Mouse (Mus musculus) embryo, embryonic 11.5 days (tissue): ENCODE data around the gene Naxd.
A peak's percentile ranks its signal among the peaks of the same experiment; 100 is the strongest.
"Not testable (repeated sequence)": the region's sequence is repeated elsewhere in the genome, so short reads cannot be mapped to it uniquely, and the experiment has no call there.

Experiments
- DNase-seq: peaks from one replicate; pipeline ENCODE4 v3.0.0-alpha.2; 2012; ENCODE audit warnings: low read depth, low spot score

Gene Naxd

GRCm38 (mm10) chr8:11513247-11513646 lies 15.9 kb downstream of the Naxd start:
- DNase-seq = no peak

DNA sequence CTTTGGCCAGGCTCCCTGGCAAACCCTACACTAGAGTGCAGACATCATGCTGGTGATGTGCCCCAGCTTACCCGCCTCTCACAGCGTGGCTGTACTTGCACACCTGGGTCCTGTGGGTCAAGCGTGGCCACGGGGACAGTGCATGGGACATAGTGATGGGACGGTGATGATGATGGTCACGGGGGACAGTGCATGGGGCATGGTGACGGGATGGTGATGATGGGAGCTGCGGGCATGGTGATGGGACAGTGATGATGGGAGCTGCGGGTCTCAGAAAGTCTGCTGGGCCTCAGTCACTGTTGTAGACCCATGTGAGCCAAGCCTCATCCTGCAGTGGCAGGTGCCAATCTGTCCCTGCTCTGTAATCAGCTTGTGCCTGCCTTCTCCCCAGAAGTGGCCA lies 19.0 kb downstream of the Naxd start:
- no peak for DNase-seq

DNA sequence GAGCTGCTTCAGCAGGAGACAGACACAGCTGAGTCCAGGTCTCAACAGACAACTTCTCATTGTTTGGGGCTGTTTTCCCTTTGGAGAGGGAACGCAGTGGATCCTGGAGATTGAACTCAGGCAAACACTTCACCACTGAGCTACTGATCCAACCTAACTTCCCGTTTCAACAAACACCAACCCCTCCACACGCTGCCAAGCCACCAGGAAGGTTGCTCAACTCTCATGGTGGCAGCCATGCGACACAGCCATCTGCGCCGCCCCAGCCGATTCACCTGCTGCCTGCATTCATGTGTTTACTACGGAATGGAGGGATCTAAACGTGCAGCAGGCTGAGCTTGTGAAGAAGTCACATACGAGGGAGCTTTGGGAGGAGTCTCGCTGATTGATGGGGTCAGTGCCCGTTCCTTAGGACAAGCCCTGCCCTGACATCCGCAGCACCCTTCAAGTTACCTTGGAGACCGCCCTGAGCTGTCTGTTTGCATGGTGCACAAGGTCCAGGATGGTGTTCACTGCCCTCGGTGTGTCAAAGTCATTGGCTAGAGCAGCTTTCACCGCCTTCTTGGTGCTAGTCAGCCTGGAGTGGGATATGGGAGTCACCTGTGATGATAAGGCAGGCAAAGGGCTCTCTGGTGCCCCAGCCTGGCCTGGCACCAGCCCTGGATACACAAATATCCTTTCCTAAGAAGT lies 20.2 kb downstream of the Naxd start:
- no peak for DNase-seq

DNA sequence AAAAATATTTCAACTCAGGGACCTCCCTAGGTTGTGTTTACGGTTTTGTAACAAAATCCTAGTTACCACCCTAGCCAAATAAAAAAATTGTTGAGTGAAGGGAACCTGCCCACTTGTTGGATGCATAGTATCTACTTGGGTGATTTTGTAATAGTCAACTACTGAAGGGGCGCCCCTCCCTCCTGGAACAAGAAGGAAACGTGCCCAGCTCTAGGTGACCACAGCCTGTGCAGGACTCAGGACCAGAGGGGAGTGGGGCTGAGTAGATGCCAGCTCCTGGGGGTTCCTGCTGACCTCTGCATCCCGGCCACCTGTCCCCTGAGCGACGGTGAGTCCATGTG lies 20.7 kb downstream of the Naxd start:
- no peak for DNase-seq

DNA sequence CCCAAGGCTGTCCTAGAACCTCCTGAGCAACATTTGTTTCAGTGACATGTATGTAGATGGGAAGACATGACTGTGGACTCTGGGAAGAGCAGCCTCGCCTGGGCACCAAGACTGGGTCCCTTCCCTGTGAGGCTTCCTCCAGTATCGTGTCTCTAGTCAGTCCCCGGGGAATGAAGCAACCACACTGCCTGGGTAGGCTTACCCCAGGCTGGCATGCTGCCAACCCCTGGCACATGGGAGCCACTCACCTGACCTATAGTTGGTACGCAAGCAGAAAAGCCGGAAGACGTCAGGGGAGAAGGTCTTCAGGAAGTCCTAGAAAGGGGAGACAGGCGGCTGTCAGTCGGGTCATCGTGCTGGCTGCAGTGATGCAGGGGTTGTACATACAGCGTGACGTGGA lies 21.4 kb downstream of the Naxd start:
- DNase-seq = no peak

- DNase-seq = no peak
These were observed 26.0 kb downstream of the Naxd start for GRCm38 (mm10) chr8:11523331-11523730.

- no peak for DNase-seq
These were observed 33.0 kb downstream of the Naxd start for GRCm38 (mm10) chr8:11530155-11530770.

DNA sequence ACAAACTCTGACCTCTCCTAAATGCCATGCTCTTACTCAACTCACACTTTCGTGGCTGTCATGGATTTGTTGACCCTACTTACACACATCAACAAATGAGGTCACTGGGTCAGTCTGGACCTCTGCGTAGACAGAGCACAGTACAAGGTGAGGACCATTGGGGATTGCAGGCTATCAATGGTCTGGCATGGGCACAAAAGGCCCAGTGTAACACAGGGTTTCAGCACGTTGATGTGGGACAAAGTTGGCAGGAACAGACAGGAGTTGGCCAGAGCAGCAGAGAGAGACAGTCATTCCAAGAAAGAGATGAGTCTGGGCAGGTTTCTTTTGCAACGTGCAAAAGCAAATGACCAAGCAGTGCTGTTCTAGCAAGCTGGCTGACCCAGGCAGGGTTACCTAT lies 33.5 kb downstream of the Naxd start:
- no peak for DNase-seq

DNA sequence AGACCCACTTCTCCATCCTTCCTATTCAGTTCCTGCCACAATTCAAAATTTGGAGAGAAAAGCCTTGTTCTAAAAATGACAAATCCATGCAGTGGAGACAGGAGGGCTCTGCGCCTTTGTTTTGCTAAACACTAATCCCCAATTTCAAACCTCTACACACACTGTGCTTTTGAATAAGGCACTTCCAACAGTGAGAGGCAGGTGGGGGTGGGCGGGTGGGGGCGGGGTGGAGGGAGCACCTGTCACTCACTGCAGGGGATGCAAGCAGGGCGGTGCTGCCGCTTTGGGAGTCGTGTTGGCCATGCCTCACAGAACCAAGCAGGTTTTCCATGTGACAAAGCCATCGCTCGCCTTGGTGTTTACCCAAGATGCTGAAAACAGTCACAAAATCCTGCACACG lies 37.2 kb downstream of the Naxd start:
- no peak for DNase-seq

- no peak for DNase-seq
These were observed 41.7 kb downstream of the Naxd start for GRCm38 (mm10) chr8:11539049-11539448.

DNA sequence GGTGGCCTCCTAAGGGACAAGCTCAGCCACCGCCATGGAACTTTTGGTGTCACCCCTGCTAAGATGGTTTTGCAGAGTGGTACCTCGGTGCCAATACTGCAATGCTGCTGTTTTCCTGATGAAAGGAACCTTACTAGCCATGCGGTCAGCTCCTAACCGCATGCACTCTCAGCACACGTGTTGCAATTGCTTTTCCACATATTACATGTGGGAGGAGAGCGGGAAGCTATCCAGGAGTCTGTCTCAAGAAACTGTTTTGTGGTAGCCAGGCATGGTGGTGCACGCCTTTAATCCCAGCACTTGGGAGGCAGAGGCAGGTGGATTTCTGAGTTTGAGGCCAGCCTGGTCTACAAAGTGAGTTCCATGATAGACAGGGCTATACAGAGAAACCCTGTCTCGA lies 42.9 kb downstream of the Naxd start:
- DNase-seq = no peak

DNA sequence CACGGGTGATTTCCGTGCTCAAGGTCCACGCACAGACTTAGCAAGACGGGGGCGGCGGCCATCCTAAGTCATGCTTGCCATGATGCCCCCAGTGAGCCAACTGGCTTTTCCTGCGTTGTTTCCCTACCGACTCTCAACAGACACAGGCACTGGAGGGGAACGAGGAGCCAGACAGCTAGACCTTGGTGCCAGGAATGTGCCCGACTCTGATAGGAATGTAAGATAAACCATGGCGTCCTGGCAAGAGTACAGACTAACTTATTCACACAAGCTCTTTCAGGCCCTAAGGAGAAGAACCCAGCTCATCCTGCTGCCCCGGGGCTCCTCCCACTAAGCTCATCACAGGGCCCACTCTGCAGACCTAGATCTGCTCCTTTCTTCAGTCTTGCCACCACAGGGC lies 44.7 kb downstream of the Naxd start:
- DNase-seq = no peak

DNA sequence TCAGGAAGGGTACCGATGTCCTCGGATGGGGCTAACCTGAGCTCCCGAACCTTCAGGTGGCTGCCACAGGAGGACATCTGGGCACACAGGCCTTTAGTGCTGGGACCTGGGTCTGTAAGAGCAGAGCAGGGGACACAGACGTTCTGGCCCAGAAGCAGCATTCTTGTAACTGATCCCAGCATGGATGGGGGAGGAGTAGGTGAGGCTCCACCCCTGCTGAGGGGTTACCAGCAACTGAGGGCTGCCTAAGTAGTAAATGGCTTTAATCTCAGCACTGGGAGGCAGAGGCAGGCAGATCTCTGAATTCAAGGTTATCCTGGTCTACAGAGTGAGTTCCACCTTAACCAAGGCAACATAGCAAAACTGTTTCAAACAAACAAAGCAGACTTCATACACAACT lies 45.6 kb downstream of the Naxd start:
- no peak for DNase-seq

DNA sequence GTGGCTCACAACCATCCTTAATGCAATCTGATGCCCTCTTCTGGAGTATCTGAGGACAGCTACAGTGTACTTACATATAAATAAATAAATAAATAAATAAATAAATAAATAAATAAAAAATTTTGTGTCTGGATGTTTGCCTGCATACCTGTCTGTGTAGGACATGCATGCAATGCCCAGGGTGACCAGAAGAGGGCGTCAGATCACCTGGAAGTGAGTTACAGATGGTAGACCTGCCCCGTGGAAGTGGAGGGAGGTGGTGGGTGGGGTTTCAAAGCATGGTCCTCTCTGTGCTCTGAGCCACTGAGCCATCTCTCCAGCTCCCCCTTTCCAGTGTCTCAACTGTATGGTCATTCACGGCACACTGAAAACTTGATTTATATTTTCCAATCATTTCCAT lies 47.1 kb downstream of the Naxd start:
- DNase-seq = no peak

DNA sequence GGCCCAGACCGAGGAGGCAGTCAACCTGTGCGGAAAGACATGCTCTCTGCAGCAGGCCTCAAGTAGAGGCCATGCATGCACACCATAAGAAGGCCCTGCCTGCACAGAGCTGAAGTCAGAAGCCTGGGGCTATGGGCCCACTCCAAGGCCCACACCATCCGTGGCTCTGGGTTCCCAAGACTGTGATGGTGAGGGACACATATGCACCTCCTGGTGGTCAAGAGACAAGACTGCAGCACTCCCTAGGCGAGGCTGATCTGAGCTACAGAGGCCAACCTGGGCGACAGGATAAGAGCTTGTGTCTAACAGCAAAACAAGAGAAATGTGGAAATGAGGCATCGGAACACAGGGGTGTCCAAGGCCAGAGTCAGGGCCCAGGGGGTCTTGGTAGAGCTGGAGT lies 49.8 kb downstream of the Naxd start:
- DNase-seq = no peak

- no peak for DNase-seq
These were observed 52.4 kb downstream of the Naxd start for GRCm38 (mm10) chr8:11549706-11550105.

GRCm38 (mm10) chr8:11550281-11550948 lies 53.1 kb downstream of the Naxd start, which contains the start of gene Cars2:
TSS of gene Cars2 (minus strand) at chr8:11550783.
- DNase-seq = peak; percentile 79

DNA sequence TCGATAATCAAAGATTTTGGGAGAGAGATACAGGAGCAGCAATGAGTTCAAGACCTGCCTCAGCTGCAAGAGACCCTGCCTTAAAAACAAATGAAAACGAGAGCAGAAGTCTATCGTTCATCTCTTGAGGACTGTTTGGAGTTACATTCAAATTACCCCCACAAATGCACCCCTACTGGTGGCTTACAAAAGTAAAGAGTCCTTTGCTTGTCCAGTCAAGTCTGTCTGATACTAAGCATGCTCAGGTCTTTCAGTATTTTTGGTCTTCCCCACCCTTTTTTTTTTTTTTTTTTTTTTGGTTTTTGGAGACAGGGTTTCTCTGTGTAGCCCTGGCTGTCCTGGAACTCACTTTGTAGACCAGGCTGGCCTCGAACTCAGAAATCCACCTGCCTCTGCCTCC lies 54.2 kb downstream of the Naxd start:
- not testable (repeated sequence) for DNase-seq

DNA sequence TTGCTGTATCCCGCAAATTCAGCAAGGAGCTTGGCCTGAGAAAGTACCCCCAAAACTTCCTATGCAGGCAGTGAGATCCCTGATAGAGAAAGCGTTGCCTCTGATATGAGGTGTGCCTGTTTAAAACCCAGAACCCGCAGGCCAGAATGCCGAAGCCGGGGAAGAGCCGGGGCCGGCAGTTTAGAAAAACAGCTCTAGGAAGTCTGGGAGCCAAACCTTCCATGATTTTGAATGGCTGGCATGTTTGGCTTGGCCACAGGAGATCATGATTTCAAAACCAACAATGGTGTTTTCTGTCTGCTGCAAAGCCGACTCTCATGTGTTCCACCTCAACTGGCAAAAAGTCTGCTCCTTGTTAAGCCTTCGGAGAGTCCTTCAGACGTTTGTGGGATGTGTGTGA lies 55.1 kb downstream of the Naxd start:
- no peak for DNase-seq

- peak; percentile 98 for DNase-seq
These were observed 57.8 kb downstream of the Naxd start, which contains the start of gene Ing1 for GRCm38 (mm10) chr8:11554799-11555719. TSS of gene Ing1 (plus strand) at chr8:11555571.

DNA sequence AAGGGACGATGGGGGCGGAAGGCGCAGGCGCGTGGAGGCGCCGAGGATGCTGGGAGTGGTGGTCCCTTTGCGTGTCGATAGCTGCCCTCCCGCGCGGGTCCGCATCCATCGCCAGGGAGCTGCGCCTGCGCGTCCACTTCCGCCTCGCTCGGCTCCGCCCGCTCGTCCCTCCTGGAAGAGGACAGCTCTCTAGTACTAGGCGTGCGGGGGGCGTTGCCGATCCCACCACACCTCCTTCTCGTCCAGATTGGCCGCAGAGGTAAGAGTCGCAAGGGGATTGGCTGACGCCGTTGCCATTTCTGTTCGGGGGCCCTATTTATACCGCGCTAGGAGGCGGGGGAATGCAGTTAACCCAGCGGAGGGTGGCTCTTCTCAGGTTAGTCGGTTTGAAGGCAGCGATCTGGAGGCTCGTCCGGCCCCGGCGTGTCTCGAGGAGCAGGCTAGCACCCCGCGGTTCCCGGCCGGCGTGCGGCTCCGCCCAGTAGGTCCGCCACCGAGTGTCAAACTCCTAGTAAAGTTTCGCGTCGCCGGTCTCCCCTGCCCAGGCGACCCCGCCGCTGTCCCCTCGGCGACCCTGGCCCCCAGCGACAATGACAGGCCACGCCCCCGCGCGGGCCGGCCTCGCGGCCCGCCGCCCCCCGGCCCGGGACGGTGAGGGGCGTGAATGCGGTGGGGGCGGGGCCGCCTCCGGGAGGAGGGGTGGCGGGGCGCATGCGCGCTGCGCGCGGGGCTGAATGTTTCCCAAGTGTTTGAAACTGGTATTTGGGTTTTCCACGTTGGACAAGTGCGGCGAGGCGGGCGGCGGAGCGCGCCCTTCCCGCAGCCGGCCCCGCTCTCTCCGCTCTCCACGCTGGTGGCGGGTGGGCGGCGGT lies 58.6 kb downstream of the Naxd start:
- DNase-seq = peak; percentile 99
